Comparison of ENCODE assay signal across 8 mouse cellular contexts in the genomic region with DNA sequence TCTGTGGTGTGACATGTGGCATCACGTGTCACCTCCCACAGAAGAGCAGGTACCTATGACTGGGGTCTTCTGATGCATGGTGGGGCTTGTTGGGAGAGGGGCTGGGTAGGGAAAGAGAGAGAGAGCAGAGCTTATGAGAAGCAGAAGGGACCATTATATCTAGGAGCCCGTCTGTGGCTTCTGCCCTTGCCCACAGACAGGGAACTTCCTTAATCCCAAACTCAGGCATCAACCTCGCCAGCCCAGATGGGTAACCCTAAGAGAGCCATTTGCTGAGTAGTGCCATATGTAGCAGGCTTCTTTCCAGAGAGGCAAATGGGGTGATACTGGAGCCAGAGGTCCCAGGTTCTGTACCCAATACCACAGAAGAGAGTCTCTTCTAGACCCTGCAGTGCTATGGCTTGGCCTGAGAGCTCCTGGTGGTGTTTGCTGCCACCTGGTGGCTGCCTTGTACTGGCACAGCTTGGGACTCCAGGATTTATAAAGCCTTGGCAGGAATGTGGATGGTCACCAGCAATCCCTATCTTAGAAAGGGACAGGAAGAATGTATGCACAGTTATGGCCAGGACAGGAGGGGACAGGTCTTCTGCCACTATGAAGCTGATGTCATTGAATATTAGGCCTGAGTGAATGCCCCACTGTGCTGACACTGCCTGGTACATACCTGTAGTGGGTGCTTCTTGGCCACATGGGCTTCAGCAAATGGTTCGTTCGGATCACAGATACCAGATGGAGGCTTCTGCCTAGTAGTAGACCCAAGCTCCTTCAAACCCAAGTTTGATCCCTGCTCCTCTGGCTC. TPM values are rescaled to one million over a fixed set of nuclear protein-coding genes. Genes with fewer than 3 reads are reported as not detected.
DNase-seq lines count a peak whose midpoint lies in the region; ATAC-seq lines count a peak whose summit lies in the region.

No protein-coding gene starts in this region.

- intact Hi-C loops in left cerebral cortex, postnatal 10 days (cut with DNase I): loop anchor here (2.0 to 10.0 kb wide), 5 partner anchors 154 to 554 kb away; a partner anchor contains a TSS

- H3K4me2 ChIP-seq in intestine, embryonic 15.5 days (replicated peaks): no peak overlapping the region

- H3K27me3 ChIP-seq in intestine, embryonic 15.5 days (replicated peaks): no peaks in the 10 kb centered on the region

- H3K9me3 ChIP-seq in intestine, embryonic 15.5 days: no peaks in the 10 kb centered on the region

- H3K27ac ChIP-seq in intestine, embryonic 15.5 days: no peak overlapping the region

- peaks cover 27% of the 10 kb centered on the region for H3K36me3 ChIP-seq in intestine, embryonic 15.5 days

- DNase-seq in adrenal gland, postnatal 10 days: peak; percentile 87
- DNase-seq in embryo, embryonic 11.5 days (ENCODE audit: low read depth, low spot score): peak; percentile 77
- DNase-seq in gastrocnemius, postnatal 4 days (ENCODE audit: low spot score in 2 of 2): peak; percentile 63 to 78
- DNase-seq in left cerebral cortex, postnatal 10 days (ENCODE audit: extremely low spot score in 1 of 2, low spot score in 2 of 2): peak; percentile 74 to 86
- peak; percentile 89 for DNase-seq in mesoderm, embryonic 11.5 days (ENCODE audit: low read depth, low spot score)
- peak; percentile 64 to 68 for DNase-seq in right cerebral cortex, postnatal 36 days (ENCODE audit: low spot score in 2 of 2)
- peak; percentile 61 for DNase-seq in yolk sac, embryonic 10.5 days (ENCODE audit: low spot score)

- no peak overlapping the region for H3K4me3 ChIP-seq in intestine, embryonic 15.5 days (replicated peaks)

- 86% methylated on average over 5 of the region's 5 CpGs for WGBS in intestine, embryonic 15.5 days

- H3K9ac ChIP-seq in intestine, embryonic 15.5 days: no peak overlapping the region

- peak; percentile 88 for ATAC-seq in intestine, embryonic 15.5 days

- H3K4me1 ChIP-seq in intestine, embryonic 15.5 days (replicated peaks): no peaks in the 10 kb centered on the region

RNA-seq across cellular contexts. Expression of a gene that starts 35.8 kb away (rescaled TPM):
- 100 to 1,000 TPM; 247 to 625 TPM for total RNA-seq in adrenal gland, postnatal 10 days (2021)
- 1 to 10 TPM in 1 of 2 experiments, under 1 TPM in 1; 0.64 to 4.5 TPM for total RNA-seq in gastrocnemius, postnatal 4 days (2021)
- 48.8 and 71.7 TPM in 2 replicates for polyA plus RNA-seq in intestine, embryonic 15.5 days (2015; fragmentation: Nextera tagmentation; extraction: Ambion mirVana)
- not detected for total RNA-seq in left cerebral cortex, postnatal 10 days (2021)

RNA-seq across cellular contexts. Expression of a gene that starts 53.1 kb away (rescaled TPM):
- total RNA-seq in adrenal gland, postnatal 10 days (2021): under 1 TPM in 1 of 2 experiments, not detected in 1; 0.45 TPM
- total RNA-seq in gastrocnemius, postnatal 4 days (2021): not detected
- 67.1 and 77.3 TPM in 2 replicates for polyA plus RNA-seq in intestine, embryonic 15.5 days (2015; fragmentation: Nextera tagmentation; extraction: Ambion mirVana)
- total RNA-seq in left cerebral cortex, postnatal 10 days (2021): not detected

Comparison
In these comparisons a context has a peak if more than half of its experiments do, and no peak if none do; other contexts are left out.
1. RNA of a gene that starts 35.8 kb away (total RNA-seq): 247 to 625 TPM in adrenal gland, postnatal 10 days; 0.64 to 4.5 TPM in gastrocnemius, postnatal 4 days and not detected in left cerebral cortex, postnatal 10 days; every median in the first group is over 10 times any median in the second.
2. Peak in every context shown above with its lines, with median percentiles within 50 percentile points of each other: DNase-seq.